Mouse (Mus musculus): ENCODE measurements at regions not wholly inside any gene's neighbourhood (a gene's known extent, or its start where the extent isn't known, plus 50 kb on each side); places are given as distances from the start of the nearest gene placed in this dataset.

GRCm38 (mm10) chr17:68164666-68165065 is 108.9 kb upstream of the L3mbtl4 start:
- no peak for TF ChIP-seq CTCF (IDR thresholded peaks at IDR 0.05; ENCODE audit: low read depth, low read length)
- TF ChIP-seq POLR2A (IDR thresholded peaks at IDR 0.05; ENCODE audit: insufficient read depth, low read length) = no peak
- no peak for TF ChIP-seq EP300 (IDR thresholded peaks at IDR 0.05; ENCODE audit: insufficient read depth, low read depth, low read length)
